Mouse (Mus musculus) neural tube, embryonic 11.5 days (tissue): ENCODE results near the gene Esrrg. TPM values are rescaled to one million over a fixed set of nuclear protein-coding genes. Genes with fewer than 3 reads are reported as not detected.
A peak's percentile ranks its signal among the peaks of the same experiment; 100 is the strongest.

Source experiments
- ATAC-seq: fragments of 200-750 bp; cut with Nextera tagmentation; 2 replicates; pipeline ENCODE4 v1.8.0; 2017; ENCODE audit warnings: moderate number of reproducible peaks, mild to moderate bottlenecking, moderate TSS enrichment, moderate library complexity; ENCODE audit not compliant: insufficient read depth, low FRiP score, low TSS enrichment
- DNase-seq: peaks from one replicate; pipeline ENCODE4 v3.0.0-alpha.2; 2015; ENCODE audit warnings: low spot score
- H3K27ac ChIP-seq: fragments of 300-500 bp; sonication (generic); 2 replicates; pipeline ENCODE4 v1.5.1; 2014; ENCODE audit warnings: low read depth, mild to moderate bottlenecking, low read length
- H3K27me3 ChIP-seq: fragments of 300-500 bp; sonication (generic); 2 replicates; pipeline ENCODE4 v1.6.1; 2014; ENCODE audit warnings: mild to moderate bottlenecking, low read length, mixed read lengths; ENCODE audit not compliant: control insufficient read depth, insufficient read depth
- H3K36me3 ChIP-seq: fragments of 300-500 bp; sonication (generic); 2 replicates; pipeline ENCODE4 v1.6.1; 2014; ENCODE audit warnings: mild to moderate bottlenecking, low read length, moderate library complexity, mixed read lengths; ENCODE audit not compliant: control insufficient read depth, insufficient read depth
- H3K4me1 ChIP-seq: fragments of 300-500 bp; sonication (generic); 2 replicates; pipeline ENCODE4 v1.6.1; 2014; ENCODE audit warnings: low read length, mixed read lengths; ENCODE audit not compliant: control insufficient read depth, insufficient read depth
- H3K4me2 ChIP-seq: fragments of 300-500 bp; sonication (generic); 2 replicates; pipeline ENCODE4 v1.6.1; 2014; ENCODE audit warnings: low read depth, mild to moderate bottlenecking, moderate library complexity
- H3K4me3 ChIP-seq: fragments of 300-500 bp; sonication (generic); 2 replicates; pipeline ENCODE4 v1.5.1; 2014; ENCODE audit warnings: low read depth, low read length
- H3K9ac ChIP-seq: fragments of 300-500 bp; sonication (generic); 2 replicates; pipeline ENCODE4 v1.6.1; 2014; ENCODE audit warnings: mild to moderate bottlenecking, low read length
- H3K9me3 ChIP-seq: fragments of 300-500 bp; sonication (generic); 2 replicates; pipeline ENCODE4 v1.6.1; 2016; ENCODE audit warnings: low read length; ENCODE audit not compliant: control insufficient read depth
- WGBS: fragments of 180-500 bp; shearing (Covaris S2); extraction: QIAGEN DNeasy Blood & Tissue Kit; methylation state at CpG from one replicate; pipeline ENCODE4 v1.1.7; 2014; 5-methylcytosine and 5-hydroxymethylcytosine counted together
- polyA plus RNA-seq: library from polyadenylated mRNA; unstranded; fragments of >200 nt; fragmentation: Nextera tagmentation; extraction: Ambion mirVana; gene quantifications from 2 replicates; pipeline ENCODE4 v1.2.1, GENCODE M21; 2014

Esrrg gene
- polyA plus RNA-seq, 1 experiment from 2014 or later, result 12.7 TPM

DNA sequence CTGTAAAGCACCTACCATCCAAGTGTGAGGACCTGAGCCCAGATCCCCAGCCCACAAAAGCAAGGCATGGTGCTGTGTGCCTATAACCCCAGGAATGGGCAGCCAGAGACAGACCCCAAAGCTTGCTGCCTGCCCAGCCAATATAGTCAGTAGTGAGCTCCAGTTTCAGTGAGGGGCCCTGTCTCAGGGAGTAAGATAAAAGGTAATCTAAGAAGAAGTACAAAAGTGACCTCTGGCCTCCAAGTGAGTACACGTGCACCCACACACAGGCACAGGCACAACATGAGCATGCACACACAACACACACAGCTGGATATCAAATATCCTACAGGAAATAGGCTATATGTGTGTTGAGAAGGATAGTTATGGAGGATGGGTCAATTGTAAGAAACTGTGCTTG is 286.9 kb downstream of the Esrrg start:
- Histone ChIP-seq H3K4me1 (no peaks in the 10 kb centered on the region), H3K4me2 (no peak overlapping the region), H3K36me3 (no peaks in the 10 kb centered on the region), H3K9me3 (no peaks in the 10 kb centered on the region), H3K27ac (no peak overlapping the region), H3K4me3 (no peak overlapping the region), H3K27me3 (no peaks in the 10 kb centered on the region), H3K9ac (no peak overlapping the region)
- no peak for ATAC-seq
- no peak for DNase-seq
- WGBS, result 73% methylated on average over 1 of the region's 1 CpGs

DNA sequence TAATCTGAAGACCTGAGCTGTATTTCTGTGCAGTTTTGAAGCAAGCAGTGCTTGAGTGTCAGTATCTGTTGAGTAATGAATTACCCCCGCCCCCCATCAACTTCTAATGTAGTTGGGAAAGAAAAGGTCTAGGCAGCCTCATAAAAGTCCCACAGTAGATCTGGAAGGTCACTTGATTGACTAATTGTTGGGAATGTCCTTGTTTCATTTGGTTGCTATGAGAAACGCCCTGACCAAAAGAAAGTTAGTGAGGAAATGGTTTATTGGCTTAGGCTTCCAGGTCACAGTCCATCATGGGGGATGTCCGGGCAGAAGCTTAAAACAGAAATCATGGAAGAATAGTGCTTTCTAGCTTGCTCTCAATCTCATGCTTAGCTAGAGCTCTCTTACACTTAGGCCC is 287.7 kb downstream of the Esrrg start:
- H3K4me1 ChIP-seq, result no peaks in the 10 kb centered on the region
- H3K4me3 ChIP-seq, result no peak overlapping the region
- 70% methylated on average over 3 of the region's 3 CpGs for WGBS
- DNase-seq (no peak), ATAC-seq (no peak)
- no peak overlapping the region for H3K4me2 ChIP-seq
- H3K36me3 ChIP-seq, result no peaks in the 10 kb centered on the region
- no peak overlapping the region for H3K27ac ChIP-seq
- H3K9me3 ChIP-seq, result no peaks in the 10 kb centered on the region
- H3K9ac ChIP-seq, result no peak overlapping the region
- H3K27me3 ChIP-seq, result no peaks in the 10 kb centered on the region

DNA sequence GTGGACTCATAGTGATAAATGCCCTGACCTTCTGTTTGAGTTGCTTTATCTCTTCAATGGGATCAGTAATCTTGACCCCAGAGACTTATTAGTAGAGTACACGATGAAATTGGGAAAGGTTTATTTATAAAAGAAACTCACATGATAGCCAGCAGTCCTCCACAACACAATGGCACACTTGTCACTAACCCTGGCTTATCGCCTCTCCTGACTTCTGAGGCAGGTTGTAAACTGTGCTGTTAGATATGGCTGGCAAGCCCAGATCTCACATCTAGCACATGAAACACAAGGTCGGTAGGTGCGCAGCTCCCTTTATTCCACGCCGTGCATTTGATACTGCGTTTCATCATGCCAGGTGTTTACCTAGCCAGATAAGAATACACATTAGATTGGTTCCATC is 288.3 kb downstream of the Esrrg start:
- Histone ChIP-seq H3K36me3 (no peaks in the 10 kb centered on the region), H3K27ac (no peak overlapping the region), H3K4me3 (no peak overlapping the region), H3K9ac (no peak overlapping the region), H3K4me2 (no peak overlapping the region), H3K4me1 (no peaks in the 10 kb centered on the region), H3K9me3 (no peaks in the 10 kb centered on the region), H3K27me3 (no peaks in the 10 kb centered on the region)
- DNase-seq (no peak), ATAC-seq (no peak)
- WGBS, result 94% methylated on average over 7 of the region's 7 CpGs

DNA sequence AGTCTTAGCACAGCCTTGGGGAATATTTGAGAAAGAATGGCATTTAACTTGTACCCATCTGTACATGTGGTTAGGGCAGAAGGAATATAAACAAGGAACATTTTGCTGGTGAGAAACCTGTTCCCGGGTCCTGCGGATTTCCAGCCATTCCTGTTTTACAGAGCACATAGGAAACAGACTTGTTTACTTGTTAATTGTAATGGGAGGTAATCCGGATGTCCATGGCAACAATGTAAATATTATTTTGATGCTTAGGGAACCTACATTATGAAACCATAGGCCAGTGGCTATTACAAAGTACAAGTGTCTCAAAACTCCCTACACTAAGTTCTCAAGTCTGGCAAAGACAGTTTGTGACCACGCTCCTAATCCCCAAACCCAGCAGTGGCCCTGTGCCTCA is 290.9 kb downstream of the Esrrg start:
- H3K4me3 ChIP-seq, result no peak overlapping the region
- no peaks in the 10 kb centered on the region for H3K4me1 ChIP-seq
- H3K36me3 ChIP-seq, result no peaks in the 10 kb centered on the region
- DNase-seq (no peak), ATAC-seq (no peak)
- 85% methylated on average over 4 of the region's 4 CpGs for WGBS
- H3K9me3 ChIP-seq, result no peaks in the 10 kb centered on the region
- H3K27ac ChIP-seq, result no peak overlapping the region
- H3K4me2 ChIP-seq, result no peak overlapping the region
- no peak overlapping the region for H3K9ac ChIP-seq
- no peaks in the 10 kb centered on the region for H3K27me3 ChIP-seq

DNA sequence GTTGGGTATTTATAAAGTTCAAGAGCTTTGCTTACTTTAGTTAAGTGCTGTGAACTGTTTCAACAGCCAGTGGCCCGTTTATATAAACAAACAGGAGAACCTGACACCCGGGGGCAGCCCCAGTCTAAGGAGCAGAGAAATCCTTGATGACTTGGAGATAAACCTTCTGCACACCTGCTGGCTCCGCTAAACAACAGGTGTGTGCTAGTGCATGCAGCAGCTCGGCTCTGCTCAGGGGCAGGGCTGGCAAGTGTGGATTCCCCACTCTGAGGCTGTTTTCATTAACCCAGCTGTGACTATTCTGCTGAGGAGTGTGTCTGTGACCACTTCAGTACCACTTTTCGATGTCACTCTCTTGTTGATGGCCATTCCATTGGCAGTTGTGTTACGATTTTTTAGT is 292.2 kb downstream of the Esrrg start:
- Histone ChIP-seq H3K27me3 (no peaks in the 10 kb centered on the region), H3K36me3 (no peaks in the 10 kb centered on the region), H3K4me1 (no peaks in the 10 kb centered on the region), H3K9me3 (no peaks in the 10 kb centered on the region), H3K9ac (no peak overlapping the region), H3K27ac (no peak overlapping the region), H3K4me2 (no peak overlapping the region), H3K4me3 (no peak overlapping the region)
- 58% methylated on average over 6 of the region's 6 CpGs for WGBS
- DNase-seq (no peak), ATAC-seq (no peak)

DNA sequence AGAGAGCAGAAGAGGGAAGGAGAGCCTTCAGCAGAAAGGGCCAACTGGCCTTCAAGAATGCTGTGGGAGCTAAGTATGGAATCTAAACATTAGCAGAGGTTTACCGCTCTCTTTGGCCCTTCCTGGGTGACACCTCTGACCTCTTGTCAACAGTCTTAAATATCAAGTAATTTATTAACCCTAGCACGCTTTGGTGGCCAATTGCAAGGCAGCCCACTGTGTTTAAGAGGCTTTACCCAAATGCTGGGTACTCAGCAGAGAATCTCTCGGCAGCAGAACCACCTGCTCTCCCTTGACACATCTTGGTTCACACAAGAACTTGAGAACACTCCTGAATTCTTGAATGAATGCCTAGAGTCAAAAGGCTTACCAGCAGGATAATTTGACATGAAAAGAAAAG is 293.6 kb downstream of the Esrrg start:
- Histone ChIP-seq H3K36me3 (no peaks in the 10 kb centered on the region), H3K4me2 (no peak overlapping the region), H3K9ac (no peak overlapping the region), H3K4me1 (no peaks in the 10 kb centered on the region), H3K9me3 (no peaks in the 10 kb centered on the region), H3K27ac (no peak overlapping the region), H3K27me3 (no peaks in the 10 kb centered on the region), H3K4me3 (no peak overlapping the region)
- ATAC-seq, result no peak
- 23% methylated on average over 3 of the region's 3 CpGs for WGBS
- no peak for DNase-seq

DNA sequence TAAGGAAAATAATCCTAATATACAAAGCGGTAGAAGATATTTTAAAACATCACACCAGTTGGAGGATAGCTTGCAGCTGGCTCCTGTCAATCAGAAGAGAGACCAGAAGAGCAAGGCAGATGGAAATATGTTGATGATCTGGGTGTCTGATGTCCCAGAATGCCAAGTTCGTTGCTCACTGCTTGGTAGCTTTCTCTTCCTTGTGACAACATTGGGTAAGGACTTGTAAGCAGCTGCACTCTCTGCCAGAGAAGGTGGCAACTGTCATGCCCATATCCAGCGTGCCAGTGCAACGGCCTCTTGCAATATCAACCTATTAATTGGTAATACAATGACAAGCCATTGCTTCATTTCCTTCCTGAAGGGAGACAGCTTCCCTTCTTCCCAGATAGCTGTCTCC is 296.1 kb downstream of the Esrrg start:
- H3K27me3 ChIP-seq, result no peaks in the 10 kb centered on the region
- no peak for DNase-seq

DNA sequence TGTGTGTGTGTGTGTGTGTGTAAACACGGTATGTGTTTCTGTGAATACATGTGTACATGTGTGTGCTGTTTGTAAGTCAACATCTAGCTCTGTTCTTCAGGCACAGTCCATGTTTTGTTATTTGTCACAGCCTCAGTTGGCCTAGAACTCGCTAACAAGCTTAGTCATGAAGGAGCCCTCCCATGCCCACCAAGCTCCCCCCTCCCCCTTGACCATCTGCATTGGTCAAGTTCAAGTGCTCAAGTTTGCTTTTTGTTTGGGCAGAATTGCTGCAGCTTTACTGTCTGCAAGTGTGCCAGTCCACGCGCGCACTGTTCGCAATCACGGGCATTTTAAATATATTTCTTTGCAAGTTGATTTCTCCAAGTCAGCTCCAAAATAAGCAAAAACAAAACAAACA is 298.8 kb downstream of the Esrrg start:
- no peak overlapping the region for H3K4me2 ChIP-seq
- DNase-seq (no peak), ATAC-seq (no peak)
- H3K36me3 ChIP-seq, result no peaks in the 10 kb centered on the region
- no peak overlapping the region for H3K4me3 ChIP-seq
- 67% methylated on average over 7 of the region's 7 CpGs for WGBS
- H3K27me3 ChIP-seq, result no peaks in the 10 kb centered on the region
- H3K9ac ChIP-seq, result no peak overlapping the region
- no peak overlapping the region for H3K27ac ChIP-seq
- H3K4me1 ChIP-seq, result no peaks in the 10 kb centered on the region
- H3K9me3 ChIP-seq, result no peaks in the 10 kb centered on the region

More for the DNA sequence above, 296.1 kb downstream of the Esrrg start:
- Histone ChIP-seq H3K4me3 (no peak overlapping the region), H3K27ac (no peak overlapping the region), H3K36me3 (no peaks in the 10 kb centered on the region), H3K9me3 (no peaks in the 10 kb centered on the region), H3K4me2 (no peak overlapping the region), H3K4me1 (no peaks in the 10 kb centered on the region), H3K9ac (no peak overlapping the region)
- ATAC-seq, result no peak
- WGBS, result 79% methylated on average over 4 of the region's 4 CpGs

DNA sequence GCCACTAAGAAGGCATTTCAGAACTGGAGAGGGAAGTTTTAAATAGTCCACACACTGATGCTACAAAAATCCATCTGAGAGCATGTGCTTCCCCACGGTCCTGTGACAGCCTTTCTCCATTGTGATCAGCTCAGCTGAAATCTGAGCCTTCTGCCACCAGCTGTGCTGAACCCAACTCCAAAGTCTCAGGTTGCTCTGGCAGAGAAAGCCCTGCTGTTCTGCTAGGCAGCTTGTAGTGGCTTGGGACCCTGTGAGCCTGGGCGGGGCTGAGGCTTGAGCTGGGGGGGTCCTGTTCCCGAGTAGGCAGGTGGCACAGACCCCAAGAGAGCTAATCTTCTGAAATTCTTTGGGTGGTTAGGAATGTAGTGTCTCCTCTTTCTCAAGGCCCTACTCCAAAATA is 299.3 kb downstream of the Esrrg start:
- no peaks in the 10 kb centered on the region for H3K4me1 ChIP-seq
- ATAC-seq (no peak), DNase-seq (peak; percentile 58)
- no peak overlapping the region for H3K4me2 ChIP-seq
- no peaks in the 10 kb centered on the region for H3K9me3 ChIP-seq
- no peaks in the 10 kb centered on the region for H3K27me3 ChIP-seq
- no peak overlapping the region for H3K27ac ChIP-seq
- WGBS, result 1% methylated on average over 3 of the region's 3 CpGs
- no peak overlapping the region for H3K9ac ChIP-seq
- no peaks in the 10 kb centered on the region for H3K36me3 ChIP-seq
- H3K4me3 ChIP-seq, result no peak overlapping the region
